In the genomic region with DNA sequence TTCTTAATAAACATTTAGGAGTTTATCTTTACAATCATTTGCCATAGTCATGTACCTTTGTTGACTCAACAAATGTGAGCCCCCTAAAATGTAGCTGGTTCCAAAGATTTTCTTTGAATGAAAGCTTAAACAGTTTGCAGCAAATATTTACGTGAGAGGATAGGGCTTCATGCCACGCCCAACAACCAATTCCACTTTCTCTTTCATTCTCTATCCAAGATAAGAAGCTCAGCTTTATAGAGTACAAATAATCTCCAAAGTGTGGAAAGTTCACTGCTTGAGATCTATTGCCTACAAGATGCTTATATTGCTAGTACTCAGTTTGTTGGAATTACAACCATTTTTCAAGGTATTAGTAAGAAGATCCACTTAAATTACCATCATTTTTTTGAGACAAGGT, we compare ENCODE assay signal across 32 mouse cellular contexts.
DNase-seq lines count a peak whose midpoint lies in the region; ATAC-seq and TF ChIP-seq lines count a peak whose summit lies in the region.
"Had no signal": no experiment of that assay in that cellular context is flagged by ENCODE, and none has a peak within 500 bp of the region (broad histone marks: within the 10 kb centered on the region; RNA-seq: fewer than 3 reads in every experiment).

No protein-coding gene starts in this region.

- no peak overlapping the region for H3K4me2 ChIP-seq in liver, embryonic 11.5 days
- H3K4me2 ChIP-seq in hindbrain, embryonic 11.5 days (replicated peaks; ENCODE audit: low read depth, low read length) = no peak overlapping the region
- H3K4me2 ChIP-seq: embryonic facial prominence, embryonic 12.5 days; heart, embryonic 13.5 days; midbrain, embryonic 13.5 days; neural tube, embryonic 12.5 days had no signal

- peak; percentile 21 for DNase-seq in liver, adult 2 months (ENCODE audit: extremely low read depth, low read depth, low spot score)
- no peak for DNase-seq in liver, embryonic 11.5 days (ENCODE audit: low spot score)
- peak; percentile 5 for DNase-seq in 416B (ENCODE audit: low read depth)
- peak; percentile 15 for DNase-seq in CD4-positive, CD25-positive, alpha-beta regulatory T cell, adult 2 months (ENCODE audit: low read depth, low spot score)
- DNase-seq in induced T-regulatory cell, adult 2 months (ENCODE audit: low read depth) = peak; percentile 24
- DNase-seq in hindbrain, embryonic 11.5 days (ENCODE audit: low spot score) = no peak
- no peak for DNase-seq in cerebellum, adult 11-12 months
- DNase-seq in thymus, postnatal 25 days = no peak
- DNase-seq: adrenal gland, adult 2 months; adrenal gland, postnatal 36 days; B cell, adult 2 months; cerebellum, adult 9-10 months; embryo, embryonic 11 days; heart, adult 2 months; heart, postnatal 10 days; kidney, adult 11 months; kidney, postnatal 25 days; liver; lung, adult 18-20 months; lung, postnatal 14 days; right cerebral cortex, adult 18-20 months; spleen, adult 18-20 months; thymus, adult 18-20 months; thymus, postnatal 36 days had no signal

- peak overlapping the region; percentile 23; the same call in 1 of the 2 replicates for H3K4me3 ChIP-seq in liver, adult 2 months (ENCODE audit: insufficient read depth, low read depth, low read length)
- no peak overlapping the region for H3K4me3 ChIP-seq in liver, embryonic 11.5 days (ENCODE audit: low read depth, low read length)
- H3K4me3 ChIP-seq in hindbrain, embryonic 11.5 days (ENCODE audit: low read depth, low read length) = no peak overlapping the region
- H3K4me3 ChIP-seq: embryonic facial prominence, embryonic 12.5 days; heart, adult 2 months; heart, embryonic 13.5 days; hindbrain, embryonic 10.5 days; megakaryocyte, embryonic 14.5 days; midbrain, embryonic 13.5 days; neural tube, embryonic 12.5 days had no signal

- H3K36me3 ChIP-seq in liver, adult 2 months (ENCODE audit: control insufficient read depth, insufficient read depth, low read length) = no peaks in the 10 kb centered on the region
- no peaks in the 10 kb centered on the region for H3K36me3 ChIP-seq in liver, embryonic 11.5 days (ENCODE audit: control insufficient read depth, insufficient read depth, low read length)
- H3K36me3 ChIP-seq in hindbrain, embryonic 11.5 days (ENCODE audit: control insufficient read depth, insufficient read depth, low read length) = no peaks in the 10 kb centered on the region
- H3K36me3 ChIP-seq: embryonic facial prominence, embryonic 12.5 days; heart, embryonic 13.5 days; hindbrain, embryonic 10.5 days; midbrain, embryonic 13.5 days; neural tube, embryonic 12.5 days had no signal

- no peak for TF ChIP-seq POLR2A in liver, adult 2 months (IDR thresholded peaks at IDR 0.05; ENCODE audit: extremely low read depth, insufficient read depth, low read length)

- H3K9ac ChIP-seq in liver, adult 2 months (ENCODE audit: low read depth, low read length) = no peak overlapping the region
- H3K9ac ChIP-seq in liver, embryonic 11.5 days (ENCODE audit: low read depth, low read length) = no peak overlapping the region
- no peak overlapping the region for H3K9ac ChIP-seq in hindbrain, embryonic 11.5 days (ENCODE audit: low read depth, low read length)
- H3K9ac ChIP-seq: embryonic facial prominence, embryonic 12.5 days; heart, embryonic 13.5 days; midbrain, embryonic 13.5 days; neural tube, embryonic 12.5 days had no signal

- H3K27me3 ChIP-seq in liver, adult 2 months (ENCODE audit: control insufficient read depth, insufficient read depth, low read length) = no peaks in the 10 kb centered on the region
- no peaks in the 10 kb centered on the region for H3K27me3 ChIP-seq in liver, embryonic 11.5 days (replicated peaks; ENCODE audit: control insufficient read depth, insufficient read depth, low read length)
- peaks cover 5% of the 10 kb centered on the region; the same call in 1 of the 2 replicates for H3K27me3 ChIP-seq in hindbrain, embryonic 11.5 days (ENCODE audit: control insufficient read depth, insufficient read depth, low read length)
- H3K27me3 ChIP-seq: megakaryocyte, embryonic 14.5 days; neural tube, embryonic 12.5 days had no signal

- no peak for TF ChIP-seq CTCF in liver, adult 2 months (IDR thresholded peaks at IDR 0.05; ENCODE audit: low read depth, low read length)

- H3K27ac ChIP-seq in liver, adult 2 months (replicated peaks; ENCODE audit: insufficient read depth, low read depth, low read length) = no peak overlapping the region
- no peak overlapping the region for H3K27ac ChIP-seq in liver, embryonic 11.5 days (ENCODE audit: low read depth, low read length)
- no peak overlapping the region for H3K27ac ChIP-seq in hindbrain, embryonic 11.5 days (ENCODE audit: low read depth, low read length)
- H3K27ac ChIP-seq: embryonic facial prominence, embryonic 12.5 days; heart, adult 2 months; heart, embryonic 13.5 days; hindbrain, embryonic 10.5 days; midbrain, embryonic 13.5 days; neural tube, embryonic 12.5 days had no signal

- no peaks in the 10 kb centered on the region; the same call in 1 of the 2 replicates for H3K4me1 ChIP-seq in liver, adult 2 months (ENCODE audit: control insufficient read depth, insufficient read depth, low read length)
- no peaks in the 10 kb centered on the region for H3K4me1 ChIP-seq in liver, embryonic 11.5 days (replicated peaks; ENCODE audit: control insufficient read depth, insufficient read depth, low read length)
- H3K4me1 ChIP-seq in hindbrain, embryonic 11.5 days (replicated peaks; ENCODE audit: control insufficient read depth, insufficient read depth, low read length) = no peaks in the 10 kb centered on the region
- H3K4me1 ChIP-seq: embryonic facial prominence, embryonic 12.5 days; heart, embryonic 13.5 days; hindbrain, embryonic 10.5 days; megakaryocyte, embryonic 14.5 days; midbrain, embryonic 13.5 days; neural tube, embryonic 12.5 days had no signal

- 0% methylated on average over 2 of the region's 2 CpGs for WGBS in liver, adult 2 months
- 73% methylated on average over 2 of the region's 2 CpGs for WGBS in liver, embryonic 11.5 days
- 80% methylated on average over 2 of the region's 2 CpGs for WGBS in hindbrain, embryonic 11.5 days

- no peaks in the 10 kb centered on the region for H3K79me2 ChIP-seq in liver, adult 2 months (ENCODE audit: control insufficient read depth, insufficient read depth, low read length)

- ATAC-seq in liver, embryonic 11.5 days (replicated peaks; ENCODE audit: low FRiP score) = no peak
- ATAC-seq in hindbrain, embryonic 11.5 days (ENCODE audit: low FRiP score) = no peak
- ATAC-seq: forebrain, embryonic 14.5 days; hindbrain, embryonic 16.5 days; midbrain, embryonic 13.5 days had no signal

- H3K9me3 ChIP-seq in liver, embryonic 11.5 days (ENCODE audit: control insufficient read depth, low read length) = no peaks in the 10 kb centered on the region
- H3K9me3 ChIP-seq in hindbrain, embryonic 11.5 days (ENCODE audit: control insufficient read depth, low read length) = no peaks in the 10 kb centered on the region
- H3K9me3 ChIP-seq: embryonic facial prominence, embryonic 12.5 days; heart, embryonic 13.5 days; hindbrain, embryonic 10.5 days; megakaryocyte, embryonic 14.5 days; midbrain, embryonic 13.5 days; neural tube, embryonic 12.5 days had no signal

Comparison
In these comparisons a context has a peak if more than half of its experiments do, and no peak if none do; other contexts are left out.
1. DNase-seq: peak in liver, adult 2 months (single experiment), 416B (single experiment), CD4-positive, CD25-positive, alpha-beta regulatory T cell, adult 2 months (single experiment) and induced T-regulatory cell, adult 2 months (single experiment); none in liver, embryonic 11.5 days (single experiment), hindbrain, embryonic 11.5 days (single experiment), cerebellum, adult 11-12 months (single experiment) and thymus, postnatal 25 days (single experiment).